Mouse (Mus musculus) neural tube, embryonic 12.5 days (tissue): ENCODE data around the gene Slc9a5. TPM values are rescaled to one million over a fixed set of nuclear protein-coding genes. Genes with fewer than 3 reads are reported as not detected.

ENCODE experiments used
- ATAC-seq: fragments of 200-750 bp; cut with Nextera tagmentation; 2 replicates; pipeline ENCODE4 v1.8.0; 2017; ENCODE audit warnings: low read depth, mild to moderate bottlenecking, moderate TSS enrichment, moderate library complexity; ENCODE audit not compliant: low FRiP score
- H3K27ac ChIP-seq: fragments of 300-500 bp; sonication (generic); 2 replicates; pipeline ENCODE4 v1.5.1; 2016
- H3K27me3 ChIP-seq: fragments of 300-500 bp; sonication (generic); replicated peaks from 2 replicates; pipeline ENCODE4 v1.6.1; 2016; ENCODE audit warnings: mild to moderate bottlenecking
- H3K36me3 ChIP-seq: fragments of 300-500 bp; sonication (generic); 2 replicates; pipeline ENCODE4 v1.6.1; 2016; ENCODE audit warnings: mild to moderate bottlenecking
- H3K4me1 ChIP-seq: fragments of 300-500 bp; sonication (generic); 2 replicates; pipeline ENCODE4 v1.6.1; 2016
- H3K4me2 ChIP-seq: fragments of 300-500 bp; sonication (generic); replicated peaks from 2 replicates; pipeline ENCODE4 v1.6.1; 2016; ENCODE audit warnings: mild to moderate bottlenecking
- H3K4me3 ChIP-seq: fragments of 300-500 bp; sonication (generic); 2 replicates; pipeline ENCODE4 v1.5.1; 2016
- H3K9ac ChIP-seq: fragments of 300-500 bp; sonication (generic); 2 replicates; pipeline ENCODE4 v1.6.1; 2016; ENCODE audit warnings: mild to moderate bottlenecking
- H3K9me3 ChIP-seq: fragments of 300-500 bp; sonication (generic); 2 replicates; pipeline ENCODE4 v1.6.1; 2016; ENCODE audit warnings: mild to moderate bottlenecking
- WGBS: fragments of 180-500 bp; shearing (Covaris S2); methylation state at CpG from one replicate; pipeline ENCODE4 v1.1.7; 2016; 5-methylcytosine and 5-hydroxymethylcytosine counted together
- polyA plus RNA-seq: library from polyadenylated mRNA; unstranded; fragments of >200 nt; fragmentation: Nextera tagmentation; extraction: Ambion mirVana; gene quantifications from 2 replicates; pipeline ENCODE4 v1.2.1, GENCODE M21; 2016

The Slc9a5 gene
- polyA plus RNA-seq, 1 experiment from 2014 or later, result 4.4 TPM

DNA sequence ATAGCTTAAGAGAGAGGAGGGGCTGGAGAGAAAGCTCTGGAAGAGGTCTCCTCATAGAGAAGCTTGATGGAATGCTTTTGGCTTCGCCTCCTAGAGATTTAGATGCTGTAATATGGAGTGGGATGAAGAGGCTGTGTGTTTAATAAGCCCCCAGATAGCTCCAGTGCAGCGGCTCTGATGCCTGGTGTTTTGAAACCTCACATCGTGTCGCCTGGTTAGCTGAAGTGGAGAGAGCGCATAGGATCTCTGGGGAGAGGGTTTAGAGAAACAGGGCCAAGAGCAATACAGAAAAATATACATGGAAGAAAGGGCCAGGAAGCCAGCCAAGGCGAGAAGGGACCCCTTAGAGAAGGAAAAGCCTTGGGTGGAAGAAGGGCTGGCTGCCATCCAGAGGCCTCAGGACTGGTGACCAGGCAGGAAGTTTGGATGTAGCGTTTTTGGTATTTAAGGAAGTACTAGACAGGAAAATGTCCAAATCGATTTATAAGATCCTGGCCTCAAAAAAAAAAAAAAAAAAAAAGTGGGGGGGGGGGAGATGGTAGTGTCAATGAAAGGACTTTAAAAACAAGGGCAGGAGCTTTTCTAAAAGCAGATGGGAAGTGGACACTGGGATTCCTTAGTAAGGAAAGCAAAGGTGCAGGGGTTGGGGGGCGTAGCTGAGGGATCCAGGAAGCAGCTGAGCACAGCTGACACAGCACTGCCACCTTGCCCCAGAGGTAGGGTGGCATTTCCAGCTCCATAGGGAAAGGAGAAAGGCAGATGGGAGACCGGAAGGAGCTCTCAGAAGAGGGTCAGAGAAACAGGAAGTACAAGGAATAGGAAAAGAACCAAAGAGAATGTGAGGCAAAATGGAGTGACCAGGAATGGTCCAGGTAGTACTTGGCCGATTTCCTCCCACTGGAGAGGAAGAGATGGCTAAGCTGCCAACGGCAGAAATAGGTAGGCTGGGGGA, 13.4 kb downstream of the Slc9a5 start:
- no peaks in the 10 kb centered on the region for H3K9me3 ChIP-seq
- no peaks in the 10 kb centered on the region for H3K4me1 ChIP-seq
- no peak overlapping the region for H3K27ac ChIP-seq
- H3K4me3 ChIP-seq, result no peak overlapping the region
- no peak for ATAC-seq
- WGBS, result 76% methylated on average over 12 of the region's 12 CpGs
- H3K9ac ChIP-seq, result no peak overlapping the region
- H3K4me2 ChIP-seq, result no peak overlapping the region
- no peaks in the 10 kb centered on the region for H3K27me3 ChIP-seq
- H3K36me3 ChIP-seq, result no peaks in the 10 kb centered on the region; the same call in 1 of the 2 replicates

GRCm38 (mm10) chr8:105367107-105367506, 18.5 kb downstream of the Slc9a5 start:
- no peak overlapping the region for H3K4me3 ChIP-seq
- no peak overlapping the region for H3K9ac ChIP-seq
- H3K27ac ChIP-seq, result no peak overlapping the region
- H3K27me3 ChIP-seq, result no peaks in the 10 kb centered on the region
- peaks cover 10% of the 10 kb centered on the region for H3K36me3 ChIP-seq
- no peaks in the 10 kb centered on the region for H3K9me3 ChIP-seq
- ATAC-seq, result no peak
- WGBS, result 69% methylated on average over 2 of the region's 2 CpGs
- no peak overlapping the region for H3K4me2 ChIP-seq
- no peaks in the 10 kb centered on the region for H3K4me1 ChIP-seq

- H3K9ac ChIP-seq, result no peak overlapping the region
- H3K4me2 ChIP-seq, result no peak overlapping the region
- no peak overlapping the region for H3K27ac ChIP-seq
- H3K9me3 ChIP-seq, result no peaks in the 10 kb centered on the region; the same call in 1 of the 2 replicates
- H3K36me3 ChIP-seq, result peaks cover 10% of the 10 kb centered on the region; the same call in 1 of the 2 replicates
- no peak for ATAC-seq
- H3K4me3 ChIP-seq, result no peak overlapping the region
- no peaks in the 10 kb centered on the region for H3K27me3 ChIP-seq
- 84% methylated on average over 9 of the region's 9 CpGs for WGBS
- H3K4me1 ChIP-seq, result no peaks in the 10 kb centered on the region
Observed at GRCm38 (mm10) chr8:105372473-105372872, 23.8 kb downstream of the Slc9a5 start.

DNA sequence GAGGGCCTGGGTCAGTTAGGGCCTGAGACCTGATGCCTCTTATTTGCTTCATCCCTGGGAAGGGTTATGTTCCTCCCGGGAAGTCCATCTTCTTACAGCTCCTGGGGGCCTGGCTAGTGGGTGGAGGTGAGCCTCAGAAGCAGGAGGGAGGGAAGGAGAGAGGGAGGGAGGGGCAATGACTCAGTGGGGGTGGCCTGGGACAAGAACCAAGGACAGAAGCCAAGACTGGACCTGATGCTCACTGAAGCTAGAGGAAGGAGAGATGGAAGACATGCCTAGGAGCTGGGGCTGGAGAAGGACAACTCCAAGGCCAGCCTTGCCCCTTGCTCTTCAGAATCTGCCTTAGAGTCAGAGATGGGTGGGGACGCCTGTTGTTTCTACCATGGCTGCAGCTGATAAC, 24.4 kb downstream of the Slc9a5 start, which contains the start of gene Plekhg4:
Gene Plekhg4 (plus strand): TSS at position 243 of the 400 bp plus-strand sequence.
- H3K4me3 ChIP-seq, result no peak within 1 kb of the TSS
- H3K9ac ChIP-seq, result no peak within 1 kb of the TSS
- H3K9me3 ChIP-seq, result no peaks in the 10 kb centered on the region; the same call in 1 of the 2 replicates
- peaks cover 7% of the 10 kb centered on the region; the same call in 1 of the 2 replicates for H3K36me3 ChIP-seq
- H3K27ac ChIP-seq, result no peak within 1 kb of the TSS; the same call in 1 of the 2 replicates
- 65% methylated on average over 2 of the region's 2 CpGs for WGBS
- no peak for ATAC-seq
- no peaks in the 10 kb centered on the region for H3K4me1 ChIP-seq
- H3K27me3 ChIP-seq, result no peaks in the 10 kb centered on the region
- H3K4me2 ChIP-seq, result peak within 1 kb of the TSS; percentile 53; the same call in 1 of the 2 replicates

GRCm38 (mm10) chr8:105374513-105374966, 25.9 kb downstream of the Slc9a5 start:
- Histone ChIP-seq H3K36me3 (no peaks in the 10 kb centered on the region), H3K27me3 (no peaks in the 10 kb centered on the region), H3K9me3 (no peaks in the 10 kb centered on the region; the same call in 1 of the 2 replicates), H3K4me1 (peaks cover 6% of the 10 kb centered on the region; the same call in 1 of the 2 replicates), H3K4me2 (peak overlapping the region; percentile 53), H3K27ac (no peak overlapping the region), H3K4me3 (0 out of 2 replicates have a peak overlapping the region, but pooled peaks have one; percentile 9), H3K9ac (no peak overlapping the region)
- 0 out of 2 replicates have a peak, but pooled peaks have one; percentile 42 for ATAC-seq
- WGBS, result 30% methylated on average over 33 of the region's 33 CpGs

DNA sequence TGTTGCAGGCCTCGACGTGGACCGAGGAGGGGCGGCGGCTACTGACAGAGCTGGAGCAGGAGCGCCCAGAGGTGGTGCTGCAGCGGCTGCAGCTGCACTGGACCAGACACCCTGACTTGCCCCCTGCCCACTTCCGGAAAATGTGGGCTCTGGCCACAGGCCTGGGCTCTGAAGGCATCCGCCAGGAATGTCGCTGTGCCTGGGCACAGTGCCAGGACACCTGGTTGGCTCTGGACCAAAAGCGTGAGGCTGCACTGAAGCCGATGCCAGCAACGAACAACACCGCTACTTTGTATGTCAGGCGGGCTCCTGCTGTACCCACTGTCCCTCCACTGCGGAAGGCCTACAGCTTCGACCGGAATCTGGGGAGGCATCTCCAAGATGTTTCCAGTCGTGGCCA, 30.0 kb downstream of the Slc9a5 start:
- no peak overlapping the region for H3K9ac ChIP-seq
- WGBS, result 76% methylated on average over 19 of the region's 19 CpGs
- H3K27ac ChIP-seq, result no peak overlapping the region
- H3K4me2 ChIP-seq, result no peak overlapping the region
- H3K36me3 ChIP-seq, result no peaks in the 10 kb centered on the region
- ATAC-seq, result no peak
- no peaks in the 10 kb centered on the region for H3K27me3 ChIP-seq
- H3K4me3 ChIP-seq, result no peak overlapping the region
- H3K9me3 ChIP-seq, result no peaks in the 10 kb centered on the region; the same call in 1 of the 2 replicates
- H3K4me1 ChIP-seq, result peaks cover 6% of the 10 kb centered on the region; the same call in 1 of the 2 replicates

- no peak overlapping the region for H3K9ac ChIP-seq
- H3K4me1 ChIP-seq, result peaks cover 6% of the 10 kb centered on the region; the same call in 1 of the 2 replicates
- 89% methylated on average over 12 of the region's 12 CpGs for WGBS
- no peaks in the 10 kb centered on the region for H3K27me3 ChIP-seq
- ATAC-seq, result no peak
- H3K4me3 ChIP-seq, result no peak overlapping the region
- H3K36me3 ChIP-seq, result no peaks in the 10 kb centered on the region
- no peaks in the 10 kb centered on the region for H3K9me3 ChIP-seq
- H3K4me2 ChIP-seq, result no peak overlapping the region
- H3K27ac ChIP-seq, result no peak overlapping the region
Observed at GRCm38 (mm10) chr8:105380308-105380707, 31.7 kb downstream of the Slc9a5 start.

DNA sequence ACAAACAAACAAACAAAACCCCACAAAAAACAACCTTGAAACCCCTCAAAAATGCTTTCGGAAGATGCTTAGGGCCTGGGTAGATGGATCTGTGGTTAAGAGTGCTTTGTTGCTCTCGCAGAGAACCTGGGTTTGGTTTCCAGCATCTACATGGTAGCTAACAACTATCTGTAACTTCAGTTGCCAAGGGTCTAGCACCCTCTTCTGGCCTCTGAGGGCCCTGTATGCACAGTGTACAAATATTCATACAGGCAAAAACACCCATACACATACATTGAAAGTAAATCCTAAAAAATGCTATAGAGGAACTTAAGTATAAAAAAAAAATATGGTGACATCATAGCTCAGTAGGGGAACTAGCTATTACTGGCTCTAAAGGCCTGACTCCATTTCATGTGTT, 35.4 kb downstream of the Slc9a5 start:
- no peak for ATAC-seq

GRCm38 (mm10) chr8:105387151-105387550, 38.5 kb downstream of the Slc9a5 start:
- Histone ChIP-seq H3K9ac (no peak overlapping the region), H3K4me1 (no peaks in the 10 kb centered on the region), H3K4me2 (no peak overlapping the region), H3K27me3 (no peaks in the 10 kb centered on the region), H3K4me3 (no peak overlapping the region), H3K9me3 (no peaks in the 10 kb centered on the region), H3K27ac (no peak overlapping the region), H3K36me3 (no peaks in the 10 kb centered on the region)
- no peak for ATAC-seq
- WGBS, result 79% methylated on average over 1 of the region's 1 CpGs

More for the DNA sequence above, 35.4 kb downstream of the Slc9a5 start:
- H3K36me3 ChIP-seq, result no peaks in the 10 kb centered on the region
- H3K4me3 ChIP-seq, result no peak overlapping the region
- H3K4me1 ChIP-seq, result no peaks in the 10 kb centered on the region
- no peak overlapping the region for H3K27ac ChIP-seq
- 90% methylated on average over 2 of the region's 2 CpGs for WGBS
- H3K9ac ChIP-seq, result no peak overlapping the region
- H3K4me2 ChIP-seq, result no peak overlapping the region
- H3K27me3 ChIP-seq, result no peaks in the 10 kb centered on the region
- H3K9me3 ChIP-seq, result no peaks in the 10 kb centered on the region

GRCm38 (mm10) chr8:105389096-105389495, 40.5 kb downstream of the Slc9a5 start:
- Histone ChIP-seq H3K4me3 (no peak overlapping the region), H3K27ac (no peak overlapping the region), H3K36me3 (no peaks in the 10 kb centered on the region), H3K4me2 (no peak overlapping the region), H3K4me1 (no peaks in the 10 kb centered on the region), H3K27me3 (no peaks in the 10 kb centered on the region), H3K9me3 (no peaks in the 10 kb centered on the region), H3K9ac (no peak overlapping the region)
- WGBS, result 79% methylated on average over 6 of the region's 6 CpGs
- no peak for ATAC-seq

DNA sequence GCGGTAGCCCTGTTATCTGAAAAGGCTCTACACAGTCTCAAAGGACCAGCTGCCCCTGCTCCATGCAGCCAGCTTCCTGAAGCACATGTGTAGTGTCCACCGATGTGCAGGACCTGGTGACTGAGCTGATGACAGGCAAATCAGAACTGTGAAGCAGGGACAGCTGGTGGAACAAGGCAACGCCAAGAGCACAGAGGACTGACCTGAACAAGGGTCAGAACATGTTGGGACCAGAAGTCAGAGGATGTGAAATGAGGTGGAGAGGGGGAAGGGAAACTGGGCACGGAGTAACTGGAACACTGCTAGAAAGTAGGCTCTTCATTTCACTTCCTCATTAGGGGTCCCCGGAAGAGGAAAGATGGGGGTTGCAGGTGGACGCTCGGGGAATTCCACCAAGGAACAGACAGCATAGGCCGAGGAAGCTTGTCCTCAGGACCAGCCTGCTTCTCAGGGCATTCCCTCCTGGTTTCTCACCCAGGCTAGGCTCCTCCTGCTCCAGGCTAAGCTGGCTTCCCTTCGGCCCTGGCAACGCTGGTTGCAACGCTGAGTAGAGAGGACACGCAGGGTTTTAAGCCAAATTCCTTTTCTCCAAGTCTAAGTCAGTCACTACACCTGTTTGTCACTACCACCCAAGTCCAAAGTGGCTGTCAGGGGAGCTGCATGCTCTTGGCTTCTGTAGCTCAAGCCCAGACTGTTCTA, 44.6 kb downstream of the Slc9a5 start:
- WGBS, result 89% methylated on average over 12 of the region's 12 CpGs
- Histone ChIP-seq H3K9ac (no peak overlapping the region), H3K4me3 (no peak overlapping the region), H3K4me1 (no peaks in the 10 kb centered on the region), H3K27ac (no peak overlapping the region), H3K36me3 (no peaks in the 10 kb centered on the region), H3K4me2 (no peak overlapping the region), H3K27me3 (no peaks in the 10 kb centered on the region), H3K9me3 (no peaks in the 10 kb centered on the region)
- no peak for ATAC-seq

GRCm38 (mm10) chr8:105393915-105394314, 45.3 kb downstream of the Slc9a5 start:
- 54% methylated on average over 7 of the region's 7 CpGs for WGBS

More at GRCm38 (mm10) chr8:105393915-105394314, 45.3 kb downstream of the Slc9a5 start:
- Histone ChIP-seq H3K36me3 (no peaks in the 10 kb centered on the region), H3K27ac (no peak overlapping the region), H3K4me1 (no peaks in the 10 kb centered on the region), H3K4me3 (no peak overlapping the region), H3K27me3 (no peaks in the 10 kb centered on the region), H3K4me2 (no peak overlapping the region), H3K9ac (no peak overlapping the region), H3K9me3 (no peaks in the 10 kb centered on the region)
- ATAC-seq, result no peak
